Mouse (Mus musculus): ENCODE results near the gene Nphs2. TPM values are rescaled to one million over a fixed set of nuclear protein-coding genes. Genes with fewer than 3 reads are reported as not detected.

The Nphs2 gene
- total RNA-seq (2023), result not detected

DNA sequence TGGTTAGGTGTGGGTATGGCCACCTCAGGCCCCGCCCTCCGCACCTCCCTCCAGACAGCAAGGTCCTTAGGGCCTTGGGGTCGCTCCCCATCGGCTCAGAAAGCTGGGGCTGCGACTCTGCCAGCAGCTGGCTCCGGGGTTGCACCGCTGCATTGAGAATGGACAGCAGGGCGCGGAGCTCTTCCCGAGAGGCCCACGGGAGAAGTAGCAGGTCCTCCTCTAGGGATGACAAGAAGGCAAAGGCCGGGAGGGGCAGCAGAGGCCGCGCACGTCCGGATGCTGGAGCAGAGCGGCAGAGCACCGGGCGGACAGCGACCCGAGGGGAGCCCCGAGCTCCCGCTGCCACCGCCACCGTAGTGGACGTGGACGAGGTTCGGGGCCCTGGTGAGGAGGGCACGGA lies at the start of gene Nphs2:
Gene Nphs2, plus strand, starts transcription at position 98 of the 400 bp plus-strand sequence.

DNA sequence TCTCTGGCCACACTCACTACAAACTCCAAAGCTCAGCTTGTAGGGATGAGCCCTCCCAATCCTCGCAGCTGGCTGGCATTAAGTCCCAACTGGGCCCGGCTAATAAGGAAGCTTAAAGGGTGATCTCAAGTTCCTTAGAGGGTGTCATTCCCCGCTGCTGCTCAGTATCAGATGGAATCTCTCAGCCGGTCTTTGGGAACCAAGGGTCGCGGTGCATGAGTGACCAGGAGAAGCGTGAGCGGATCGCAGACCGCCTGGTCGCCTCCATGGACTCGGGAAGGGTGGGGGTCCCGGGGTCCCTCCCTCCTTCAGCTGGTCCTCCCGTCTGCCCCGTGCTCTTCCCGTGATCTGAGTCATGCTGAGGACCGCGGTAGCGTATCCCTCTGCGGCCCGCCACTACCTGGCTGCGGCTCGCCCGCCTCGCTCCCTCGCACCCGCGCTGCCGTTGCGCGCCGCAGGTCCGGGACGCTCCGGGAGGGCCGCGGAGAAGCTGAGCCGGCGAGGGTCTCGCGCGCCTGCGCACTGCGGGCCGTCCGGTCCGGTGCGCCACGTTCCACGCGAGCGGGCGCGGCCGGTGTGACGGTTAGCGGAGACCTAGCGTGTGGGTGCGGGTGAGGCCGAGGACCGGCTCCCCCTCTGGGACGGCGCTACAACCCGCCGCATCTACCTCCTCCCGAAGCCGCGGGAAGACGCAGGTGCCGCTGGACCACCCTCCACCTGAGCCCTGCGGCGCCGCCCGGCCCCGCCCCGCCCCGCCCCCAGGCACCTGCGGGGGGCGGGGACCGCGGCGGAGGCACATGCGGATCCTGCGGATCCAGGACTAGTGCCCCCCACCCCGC lies 7.4 kb upstream of the Nphs2 start, which contains the start of gene Tdrd5:
Gene Tdrd5, minus strand, starts transcription at position 754 of the 839 bp plus-strand sequence.

DNA sequence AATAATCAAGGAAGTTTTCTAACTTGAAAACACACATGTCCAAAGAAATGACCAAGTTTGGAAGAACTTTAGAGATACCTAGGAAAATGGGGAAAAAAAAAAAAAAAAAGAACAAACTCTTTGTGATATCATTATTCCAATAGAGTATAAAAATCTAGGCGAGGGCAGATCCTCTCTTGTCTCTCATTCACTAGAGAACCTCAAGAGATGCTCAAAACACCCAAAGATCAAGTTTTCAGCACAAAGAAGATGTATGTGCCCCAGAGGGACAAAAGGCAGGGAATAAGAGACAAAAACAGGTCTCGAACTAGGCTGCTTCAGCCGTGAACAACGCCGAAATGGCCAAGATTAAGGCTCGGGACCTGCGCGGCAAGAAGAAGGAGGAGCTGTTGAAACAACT lies 55.2 kb downstream of the Nphs2 start, which contains the start of gene Gm2000:
Gene Gm2000, plus strand, starts transcription at position 301 of the 400 bp plus-strand sequence.

Other genes with a start within 250 kb of the Nphs2 start
- not detected for gene Fam163a, start 105.7 kb upstream of the Nphs2 start, total RNA-seq (2023)
- gene Tdrd5, start 7.1 kb upstream of the Nphs2 start, total RNA-seq (2023), result not detected
- gene Gm2000, start 55.3 kb downstream of the Nphs2 start, total RNA-seq (2023), result 1,000 to 10,000 TPM; 1,550 to 1,558 TPM
- gene Axdnd1, start 110.4 kb downstream of the Nphs2 start, total RNA-seq (2023), result 1 to 10 TPM in 1 of 2 experiments, under 1 TPM in 1; 0.92 to 2.4 TPM
- gene Soat1, start 163.6 kb downstream of the Nphs2 start, total RNA-seq (2023), result 10 to 100 TPM; 24.9 to 48.9 TPM
- 10 to 100 TPM; 34.0 to 34.4 TPM for gene Gm10031, start 213.3 kb downstream of the Nphs2 start, total RNA-seq (2023)
- 10 to 100 TPM; 36.2 to 42.0 TPM for gene Abl2, start 248.1 kb downstream of the Nphs2 start, total RNA-seq (2023)